Mouse (Mus musculus) frontal cortex, postnatal 25 days (tissue): ENCODE results near the gene Gm47959.
"Not testable (repeated sequence)": the region's sequence is repeated elsewhere in the genome, so short reads cannot be mapped to it uniquely, and the experiment has no call there.

Experiments used
- DNase-seq, 2 experiments: peaks; one replicate each; pipeline ENCODE4 v3.0.0; 2022; ENCODE audit warnings: low spot score in 2 of 2

Gene Gm47959

GRCm38 (mm10) chr1:83000306-83000705 is at the start of gene Gm47959:
Gene Gm47959, plus strand, starts transcription at chr1:83000548.
- DNase-seq = not testable (repeated sequence)

DNA sequence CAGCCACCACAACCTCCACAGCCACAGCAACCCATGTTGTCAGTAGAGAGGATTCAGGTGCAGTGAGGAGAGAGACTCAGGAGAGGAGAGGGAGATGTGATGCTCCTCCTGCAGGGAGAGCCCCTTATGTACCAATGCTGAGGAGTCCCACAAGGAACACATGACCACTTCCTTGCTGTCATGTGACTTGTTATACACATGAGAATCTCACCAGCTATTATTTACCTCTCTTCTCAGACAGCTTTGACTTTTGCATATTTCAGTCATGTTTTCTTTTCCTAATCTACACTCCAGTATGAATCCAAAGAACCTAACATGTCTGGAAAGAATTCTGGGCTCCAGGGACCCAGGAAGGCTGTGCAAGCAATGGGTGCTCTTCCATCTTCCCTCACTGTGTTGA is 44.4 kb upstream of the Gm47959 start, which contains the start of gene Gm7544:
TSS of gene Gm7544 (minus strand) at position 101 of the 400 bp plus-strand sequence.
- DNase-seq = not testable (repeated sequence)

- DNase-seq = no peak
Measured at GRCm38 (mm10) chr1:82959870-82960385, 40.4 kb upstream of the Gm47959 start, which contains the start of gene Gm47955. Gene Gm47955, plus strand, starts transcription at chr1:82960286.

DNA sequence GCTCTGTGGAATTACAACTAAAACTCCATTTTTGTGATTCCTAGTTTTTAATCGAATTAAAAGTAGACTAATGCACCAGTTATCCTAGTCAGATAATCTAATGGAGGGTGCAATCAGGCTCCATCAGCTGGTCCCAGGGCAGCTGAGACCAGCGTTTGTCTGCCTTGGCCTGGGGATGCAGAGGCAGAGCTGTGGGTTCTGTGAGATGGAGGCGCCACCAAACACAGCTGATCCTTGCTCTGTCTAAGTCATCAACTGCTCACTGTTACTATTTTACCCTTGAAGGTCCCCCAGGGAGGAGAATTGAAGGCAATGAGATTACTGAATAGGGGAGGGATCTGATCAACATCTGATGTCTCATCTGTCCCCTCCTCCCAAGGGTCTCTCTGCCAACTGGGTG is 33.9 kb upstream of the Gm47959 start:
- no peak for DNase-seq

DNA sequence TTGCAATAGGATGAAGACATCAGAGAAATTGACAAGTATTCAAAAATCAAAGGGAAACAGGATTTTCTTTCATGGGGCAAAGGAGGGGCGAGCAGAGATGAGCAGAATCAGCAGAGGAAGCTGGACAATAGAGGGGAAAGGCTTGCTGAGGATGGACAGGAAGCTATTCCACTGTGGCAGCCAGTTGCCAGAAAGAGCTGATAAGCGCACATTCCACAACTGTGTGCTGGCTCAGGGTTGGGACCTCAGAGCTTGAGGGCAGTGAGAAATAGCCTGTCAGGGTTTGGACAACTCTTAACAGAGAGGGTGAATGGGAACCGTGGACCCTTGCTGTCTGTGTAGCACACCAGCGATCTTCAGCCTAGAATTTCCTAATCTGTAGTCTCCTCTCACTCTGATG is 28.3 kb upstream of the Gm47959 start:
- DNase-seq = no peak

DNA sequence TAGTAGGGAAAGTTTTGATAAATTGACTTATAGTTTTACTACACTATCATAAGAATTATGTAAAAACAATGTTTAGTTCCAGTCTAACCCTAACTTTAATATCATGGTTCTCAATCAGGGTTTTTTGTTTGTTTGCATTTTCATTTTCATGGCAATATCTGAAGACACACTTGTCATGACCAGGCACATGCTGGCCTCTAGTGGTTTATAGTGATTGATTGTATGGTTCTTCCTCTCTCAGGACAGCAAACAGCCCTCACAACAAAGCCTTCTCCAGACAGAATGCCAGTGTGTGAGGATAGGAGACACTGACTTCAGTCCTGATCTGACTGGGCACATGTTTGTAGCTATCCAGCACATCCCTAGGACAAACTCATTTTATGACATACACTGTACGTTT is 27.1 kb upstream of the Gm47959 start:
- DNase-seq = no peak

- no peak for DNase-seq
Measured at GRCm38 (mm10) chr1:82973901-82974300, 26.4 kb upstream of the Gm47959 start.

GRCm38 (mm10) chr1:82974342-82974741 is 26.0 kb upstream of the Gm47959 start:
- DNase-seq = no peak

- no peak for DNase-seq
Measured at GRCm38 (mm10) chr1:82975750-82976149, 24.6 kb upstream of the Gm47959 start.

GRCm38 (mm10) chr1:82977840-82978239 is 22.5 kb upstream of the Gm47959 start:
- no peak for DNase-seq

- no peak for DNase-seq
Measured at GRCm38 (mm10) chr1:82986738-82987137, 13.6 kb upstream of the Gm47959 start.

GRCm38 (mm10) chr1:82987530-82988198 is 12.7 kb upstream of the Gm47959 start:
- peak in 1 of 2 experiments; percentile 36 for DNase-seq

GRCm38 (mm10) chr1:82991062-82991461 is 9.3 kb upstream of the Gm47959 start:
- no peak for DNase-seq

- DNase-seq = no peak
Measured at GRCm38 (mm10) chr1:82991596-82991995, 8.8 kb upstream of the Gm47959 start.

GRCm38 (mm10) chr1:82992093-82992492 is 8.3 kb upstream of the Gm47959 start:
- no peak for DNase-seq

DNA sequence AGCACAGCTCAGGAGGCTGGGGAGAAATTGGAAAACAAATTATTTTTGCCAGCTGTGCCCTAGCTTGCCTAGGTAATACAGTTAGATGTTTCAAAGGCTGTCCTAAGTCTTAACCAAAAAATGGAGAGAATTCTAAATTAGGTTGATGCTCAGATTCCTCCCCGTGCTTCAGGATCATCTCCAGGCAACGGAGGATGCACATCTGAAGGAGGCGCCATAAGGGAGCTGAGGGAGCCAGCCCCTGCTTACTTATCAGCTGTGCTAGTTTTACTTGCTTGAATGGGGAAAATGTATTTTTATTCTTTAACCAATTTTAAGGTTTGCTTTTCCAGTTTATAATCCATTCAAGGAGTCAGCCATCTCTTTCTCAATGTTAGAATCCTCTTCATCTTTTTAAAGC is 6.4 kb upstream of the Gm47959 start:
- DNase-seq = no peak

GRCm38 (mm10) chr1:83006218-83007179 is 6.2 kb downstream of the Gm47959 start:
- no peak for DNase-seq

DNA sequence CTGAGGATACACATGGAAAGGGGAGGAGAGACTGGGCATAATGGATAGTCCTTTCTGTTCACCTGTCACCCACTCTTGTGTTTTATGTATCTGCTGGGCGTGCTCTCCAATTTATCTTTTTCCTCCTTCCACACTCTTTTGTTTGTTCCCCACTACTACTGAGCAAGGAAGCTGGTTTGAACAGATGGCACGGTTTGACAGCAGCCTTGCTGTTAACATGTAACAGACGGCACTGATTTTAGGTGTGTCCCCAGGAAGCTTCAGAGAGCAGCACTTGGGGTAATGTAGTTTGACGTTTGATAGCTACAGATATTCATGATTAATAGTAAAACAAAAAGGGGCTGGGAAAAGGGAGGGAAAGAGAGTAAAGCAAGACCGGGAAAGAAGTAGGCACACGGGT is 7.1 kb downstream of the Gm47959 start:
- DNase-seq = no peak

DNA sequence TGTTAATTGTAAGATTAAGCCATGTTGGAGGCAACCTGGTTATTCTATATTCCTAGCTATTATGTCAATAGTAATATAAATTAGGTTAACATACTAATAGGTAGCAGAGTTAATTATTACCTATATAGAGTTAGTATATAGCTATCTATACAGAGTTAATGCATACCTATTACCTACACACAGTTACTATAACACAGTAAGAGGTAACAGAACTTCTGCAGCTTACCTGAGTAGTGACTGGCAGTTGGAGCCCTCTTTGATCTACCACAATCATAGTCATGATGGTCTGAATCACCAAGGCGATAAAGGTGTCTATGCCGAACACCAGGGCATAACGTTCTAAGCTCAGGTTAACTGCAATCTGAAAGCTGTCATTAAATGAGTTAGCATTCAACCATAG is 14.1 kb downstream of the Gm47959 start:
- no peak for DNase-seq

DNA sequence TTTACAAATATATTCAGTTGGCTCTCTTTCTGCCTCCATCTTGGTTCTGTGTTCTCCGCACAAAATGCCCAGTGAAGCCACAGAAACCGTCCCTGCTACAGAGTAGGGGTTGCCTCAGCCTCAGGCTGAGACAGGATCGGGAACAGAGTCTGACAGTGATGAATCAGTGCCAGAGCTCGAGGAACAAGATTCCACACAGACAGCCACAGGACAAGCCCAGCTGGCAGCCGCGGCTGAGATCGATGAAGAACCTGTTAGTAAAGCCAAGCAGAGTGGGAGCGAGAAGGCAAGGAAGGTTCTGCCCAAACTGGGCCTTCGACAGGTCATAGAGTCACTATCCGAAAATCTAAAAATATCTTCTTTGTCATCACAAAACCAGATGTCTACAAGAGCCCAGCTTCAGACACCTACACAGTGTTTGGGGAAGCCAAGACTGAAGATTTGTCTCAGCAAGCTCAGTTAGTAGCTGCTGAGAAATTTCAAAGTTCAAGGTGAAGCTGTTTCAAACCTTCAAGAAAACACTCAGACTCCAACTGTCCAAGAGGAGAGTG is 15.1 kb downstream of the Gm47959 start:
- no peak for DNase-seq

DNA sequence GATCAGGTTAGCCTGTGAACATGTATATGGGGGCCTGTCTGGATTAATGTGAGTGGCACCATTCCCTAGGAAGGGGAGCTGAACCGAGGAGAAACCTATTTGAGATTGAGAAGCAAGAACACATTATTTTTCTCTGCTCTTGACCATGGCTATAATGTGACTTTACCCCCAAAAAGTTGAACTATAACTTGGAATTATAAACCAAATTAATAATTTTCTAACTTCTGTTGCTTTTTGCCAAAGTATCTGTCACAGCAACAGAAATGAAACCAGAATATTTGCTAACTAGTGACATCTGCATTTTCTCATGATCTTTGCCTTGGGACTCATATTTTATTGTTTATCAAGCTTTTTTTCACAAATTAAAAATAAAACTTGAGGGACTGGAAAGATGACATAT is 16.2 kb downstream of the Gm47959 start:
- no peak for DNase-seq

DNA sequence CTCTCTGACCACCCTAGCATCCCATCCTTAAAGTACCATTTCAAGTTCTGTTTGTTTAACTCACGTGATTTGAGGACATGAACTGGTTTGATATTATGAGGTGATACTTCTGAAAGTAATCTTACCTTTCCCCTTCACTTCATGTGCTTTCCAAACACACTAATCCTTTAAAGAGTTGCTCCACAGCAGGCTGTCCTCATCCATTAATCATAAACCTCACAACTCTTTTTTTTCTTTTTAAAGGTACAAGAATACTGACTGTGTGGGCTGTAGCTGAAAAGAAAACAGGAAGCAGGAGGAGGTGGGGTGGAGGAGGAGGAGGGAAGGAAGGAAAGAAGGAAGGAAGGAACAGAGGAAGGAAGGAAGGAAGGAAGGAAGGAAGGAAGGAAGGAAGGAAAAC is 31.6 kb downstream of the Gm47959 start:
- no peak for DNase-seq
